Mouse (Mus musculus) large intestine, adult 2 months (tissue): Measurements from ENCODE around the gene Gm37240. TPM values are rescaled to one million over a fixed set of nuclear protein-coding genes. Genes with fewer than 3 reads are reported as not detected.

Experiments used
- DNase-seq: peaks from one replicate; pipeline ENCODE4 v3.0.0-alpha.2; 2012; ENCODE audit warnings: low read depth, low spot score
- WGBS: fragments of 180-500 bp; shearing (Covaris S2); methylation state at CpG from one replicate; pipeline ENCODE4 v1.1.7; 2018; 5-methylcytosine and 5-hydroxymethylcytosine counted together
- polyA plus RNA-seq: library from polyadenylated mRNA; depleted of rRNA; stranded (reverse); fragments of >200 nt; gene quantifications from 2 replicates; pipeline ENCODE4 v1.2.3, GENCODE M21; 2012

Gm37240 gene
- polyA plus RNA-seq, 1 experiment: 3.7 TPM

DNA sequence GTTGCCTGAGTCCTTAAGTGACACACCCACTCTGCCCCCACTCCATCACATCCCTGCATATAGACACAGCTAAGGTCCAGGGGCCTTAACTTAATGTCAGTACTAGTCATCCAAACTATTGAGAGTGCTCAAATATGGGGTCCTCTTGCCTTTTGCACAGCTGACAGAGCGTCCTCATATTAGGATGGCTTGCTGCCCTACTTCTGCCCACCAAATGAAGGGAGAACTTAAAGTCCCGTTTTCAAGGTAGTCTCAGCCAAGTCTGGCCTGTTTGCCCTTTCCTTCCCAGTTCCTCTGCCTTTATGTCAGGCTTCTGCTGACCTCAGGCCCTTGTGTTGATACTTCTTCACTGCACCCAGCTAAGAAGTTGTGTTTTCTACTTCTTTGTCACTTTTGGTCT, 914.4 kb downstream of the Gm37240 start:
- no peak for DNase-seq
- 96% methylated on average over 2 of the region's 2 CpGs for WGBS

DNA sequence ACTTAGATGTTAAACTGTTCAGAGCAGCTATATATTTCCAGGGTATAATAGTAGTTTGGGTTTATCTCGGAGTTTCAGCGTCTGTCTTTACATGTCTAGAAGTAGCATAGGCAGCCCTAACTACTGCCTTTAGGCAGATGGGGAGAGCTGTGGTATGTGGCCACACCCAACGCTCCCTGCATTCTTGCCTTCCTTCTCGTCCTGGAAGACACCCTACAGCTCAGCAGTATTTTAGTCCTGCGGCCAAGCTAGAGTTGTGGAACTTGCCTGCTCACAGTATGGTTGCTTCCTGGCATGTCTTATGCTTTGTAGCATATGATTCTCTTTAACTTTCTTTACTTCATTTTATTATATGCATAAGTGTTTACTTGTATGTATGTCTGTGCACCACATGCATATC, 915.8 kb downstream of the Gm37240 start:
- WGBS: 88% methylated on average over 5 of the region's 5 CpGs
- DNase-seq: no peak

DNA sequence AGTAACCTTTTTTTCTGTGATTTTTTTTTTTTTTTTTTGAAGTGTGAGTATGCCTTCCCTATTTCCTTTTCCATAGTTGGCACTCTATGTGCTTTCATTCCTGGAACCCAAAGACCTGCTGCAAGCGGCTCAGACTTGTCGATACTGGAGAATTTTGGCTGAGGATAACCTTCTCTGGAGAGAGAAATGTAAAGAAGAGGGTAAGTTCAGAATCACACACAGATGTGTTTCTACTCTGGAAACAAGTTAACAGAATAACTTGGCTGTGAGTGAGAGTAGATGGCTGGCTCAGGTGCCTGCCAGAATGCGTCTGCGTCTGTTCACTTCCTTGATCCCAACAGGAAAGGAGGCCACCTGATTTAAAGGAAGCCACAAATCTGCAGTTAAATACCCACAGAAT, 920.0 kb downstream of the Gm37240 start:
- no peak for DNase-seq
- 88% methylated on average over 4 of the region's 4 CpGs for WGBS

DNA sequence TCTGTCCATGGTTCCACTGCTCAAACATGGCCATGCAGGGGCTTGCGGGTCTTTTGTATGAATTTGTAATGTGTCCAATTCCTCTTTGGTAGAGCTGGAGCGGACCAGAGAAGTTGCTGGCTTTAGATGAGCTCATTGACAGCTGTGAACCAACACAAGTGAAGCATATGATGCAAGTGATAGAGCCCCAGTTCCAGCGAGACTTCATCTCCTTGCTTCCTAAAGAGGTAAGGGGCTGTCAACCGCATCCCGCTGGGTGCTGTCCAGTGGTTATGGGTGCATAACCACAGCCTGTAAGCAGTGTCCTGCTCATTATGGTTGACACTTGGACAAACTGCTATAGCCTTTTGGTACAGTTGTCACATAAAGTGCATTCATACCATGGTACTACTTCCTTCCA, 922.2 kb downstream of the Gm37240 start:
- 93% methylated on average over 5 of the region's 5 CpGs for WGBS
- DNase-seq: no peak

DNA sequence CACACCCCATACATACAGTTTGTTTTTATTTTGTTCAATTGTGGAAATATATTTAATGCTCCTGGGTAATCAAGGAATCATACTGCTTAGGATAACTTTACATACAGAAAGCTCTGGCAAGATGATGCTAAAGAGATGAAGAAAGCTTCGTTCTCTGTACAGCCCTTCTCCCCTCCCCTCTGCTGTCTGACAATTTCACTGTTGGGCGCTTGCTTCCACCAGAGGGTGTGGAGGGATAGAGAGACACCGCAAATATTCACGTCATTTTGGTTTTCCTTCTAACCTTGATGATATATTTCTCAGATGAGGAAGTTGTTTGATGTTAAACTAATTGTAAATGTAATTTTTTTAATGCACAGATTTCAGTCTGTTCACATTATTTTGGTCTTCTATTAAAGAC, 931.5 kb downstream of the Gm37240 start:
- no peak for DNase-seq
- WGBS: 81% methylated on average over 4 of the region's 4 CpGs

DNA sequence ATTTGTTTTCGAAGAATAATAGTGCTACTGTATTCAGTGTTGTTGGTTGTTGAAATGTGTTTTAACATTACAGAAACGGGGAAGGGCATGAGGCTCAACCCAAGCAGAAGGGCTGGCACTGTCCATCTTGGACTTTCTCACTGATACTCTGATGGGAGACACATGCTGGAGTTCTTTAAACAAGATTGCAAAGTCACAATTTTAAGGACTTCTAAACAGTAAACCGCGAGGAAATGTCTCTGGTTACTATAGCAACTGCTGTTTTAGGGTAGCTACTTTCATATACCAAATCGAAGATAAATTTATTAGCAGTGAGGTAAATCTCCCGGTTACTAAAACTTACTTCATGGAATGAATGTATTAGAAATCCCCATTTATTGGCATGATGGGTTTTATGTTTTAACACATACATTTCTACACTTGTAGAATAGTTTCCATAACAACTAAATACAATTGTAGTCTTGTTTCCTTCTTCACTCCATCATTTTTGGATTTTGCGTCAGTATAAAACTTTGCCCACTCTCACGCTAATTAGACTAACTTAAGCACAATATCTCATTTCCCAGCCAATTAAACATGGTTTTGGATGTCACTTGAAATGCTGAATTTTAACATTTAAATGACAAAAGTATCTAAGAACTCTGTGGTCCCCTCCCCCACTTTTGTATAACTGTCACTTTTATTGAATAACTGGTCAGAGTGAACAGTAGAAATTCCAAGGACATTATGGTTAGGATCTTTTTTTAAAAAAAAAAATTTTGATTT, 932.1 kb downstream of the Gm37240 start:
- WGBS: 88% methylated on average over 8 of the region's 8 CpGs
- DNase-seq: no peak

DNA sequence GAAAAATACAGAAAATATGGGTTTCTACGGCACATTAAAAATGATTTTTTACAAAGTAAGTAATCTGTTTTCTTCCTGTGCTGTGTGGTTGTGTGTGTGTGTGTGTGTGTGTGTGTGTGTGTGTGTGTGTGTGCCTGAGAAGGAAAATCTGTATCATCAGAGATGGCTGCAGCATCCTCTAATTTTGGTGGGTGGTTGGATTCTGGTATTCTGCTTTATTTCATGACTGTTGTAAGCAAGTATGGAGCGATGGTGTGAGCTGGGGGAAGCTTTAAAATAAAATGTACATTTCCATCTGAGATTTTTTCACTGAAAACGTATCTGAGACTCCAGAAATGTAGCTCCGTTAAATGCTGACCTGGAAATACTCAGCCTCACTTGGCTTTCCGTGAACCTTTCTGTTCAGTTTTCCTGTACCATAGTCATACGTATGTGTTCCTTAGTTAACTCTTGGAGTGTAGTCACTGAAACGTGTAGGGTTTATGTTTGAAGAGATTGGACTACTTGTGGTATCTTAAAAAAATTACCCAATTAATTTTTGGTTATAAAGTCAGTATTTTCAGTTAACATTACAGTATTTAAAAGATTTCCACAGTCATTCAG, 934.6 kb downstream of the Gm37240 start:
- WGBS: 69% methylated on average over 7 of the region's 7 CpGs
- no peak for DNase-seq

DNA sequence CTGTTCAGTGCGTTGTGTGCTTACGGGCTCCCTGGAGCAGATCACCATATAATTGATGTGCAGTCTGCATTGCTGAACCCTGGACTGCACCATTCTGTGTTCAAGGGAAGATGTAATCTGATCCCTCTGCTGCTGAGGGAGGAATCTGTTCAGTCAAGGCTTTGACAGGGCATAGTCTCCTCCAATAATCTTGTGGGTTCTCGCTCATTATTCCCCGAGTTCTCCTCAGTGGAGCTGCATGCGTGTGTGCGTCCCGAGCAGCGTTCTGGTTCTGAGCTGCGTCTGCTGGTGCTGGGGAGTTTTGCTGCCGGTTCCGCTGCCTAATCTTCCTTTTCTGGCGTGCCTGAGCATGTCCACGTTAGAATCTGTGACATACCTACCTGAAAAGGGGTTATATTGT, 935.2 kb downstream of the Gm37240 start:
- DNase-seq: peak; percentile 10
- 23% methylated on average over 13 of the region's 13 CpGs for WGBS

DNA sequence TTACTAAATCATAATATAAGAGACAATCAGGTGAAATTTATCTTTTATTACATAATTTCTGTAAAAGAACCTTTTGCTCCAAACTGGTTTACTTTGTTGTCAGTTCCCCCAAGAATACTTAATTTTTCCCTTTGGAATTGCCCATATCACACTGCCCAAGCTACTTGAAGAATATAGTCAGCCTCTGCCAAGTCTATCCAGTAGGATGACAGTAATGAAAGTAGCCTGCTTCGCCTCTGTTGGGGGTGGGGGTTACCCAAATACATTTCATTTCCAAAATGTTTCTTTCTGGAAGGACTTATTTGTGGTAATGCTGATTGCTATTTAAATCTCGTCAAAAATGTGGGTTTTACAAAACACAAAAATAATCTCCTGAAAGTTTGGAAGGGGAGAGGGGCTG, 935.6 kb downstream of the Gm37240 start:
- WGBS: 23% methylated on average over 2 of the region's 2 CpGs
- no peak for DNase-seq

DNA sequence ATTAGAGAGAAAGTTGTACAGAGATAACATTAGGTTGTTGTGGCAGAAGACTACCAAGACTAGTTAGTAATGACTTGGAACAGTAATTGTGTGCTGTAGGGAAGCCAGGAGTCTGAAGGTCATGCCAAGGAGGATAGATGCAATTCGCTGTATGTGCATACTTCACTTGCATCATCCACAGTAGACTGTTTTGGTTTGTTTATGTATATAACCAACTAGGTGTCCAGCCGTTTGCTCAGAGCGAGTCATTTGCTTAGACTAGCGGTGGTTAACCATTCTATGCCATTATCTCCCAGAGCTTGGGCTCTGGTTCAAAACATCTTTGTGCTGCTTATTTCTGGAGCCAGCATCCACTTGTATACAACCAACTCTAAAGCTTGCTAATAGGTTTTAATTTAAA, 937.9 kb downstream of the Gm37240 start:
- 55% methylated on average over 4 of the region's 4 CpGs for WGBS
- DNase-seq: no peak

DNA sequence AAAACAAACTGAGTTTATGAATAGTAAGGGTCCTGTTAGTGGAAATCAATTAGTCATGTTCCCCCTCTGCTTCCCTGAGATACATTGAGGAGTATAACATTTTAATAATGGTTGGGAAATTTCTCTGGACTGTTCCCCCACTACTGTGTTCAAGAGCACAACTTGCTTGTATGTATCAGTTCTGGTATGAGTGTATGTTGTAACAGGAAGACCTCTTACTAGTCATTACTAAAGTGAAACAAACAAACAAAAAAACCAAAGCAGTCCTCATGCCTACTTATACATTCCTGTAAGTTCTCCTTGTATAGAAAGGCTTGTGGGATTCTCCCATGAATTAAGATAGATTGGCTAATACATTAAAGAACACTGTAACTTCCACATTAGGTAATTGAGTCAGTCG, 940.9 kb downstream of the Gm37240 start:
- no peak for DNase-seq
- WGBS: 87% methylated on average over 1 of the region's 1 CpGs

DNA sequence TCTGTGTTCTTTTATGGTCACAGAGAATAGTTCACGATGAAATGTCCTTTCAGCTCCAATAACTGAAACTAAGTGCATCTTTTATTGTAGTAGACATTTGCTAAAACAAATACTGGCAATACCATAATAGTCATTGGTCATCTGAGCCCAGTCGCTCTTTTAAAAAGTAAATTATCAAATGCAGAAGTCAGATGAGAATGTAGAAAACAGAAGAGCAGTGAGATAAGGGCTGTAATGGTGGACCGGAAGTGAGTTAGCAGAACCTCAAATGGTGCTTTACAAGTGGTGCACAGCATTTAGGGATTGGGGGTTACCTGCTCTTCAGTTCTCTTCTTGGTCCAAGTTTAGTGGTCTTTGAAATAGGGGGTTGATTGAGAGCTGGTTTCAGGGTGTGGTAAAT, 942.4 kb downstream of the Gm37240 start:
- 65% methylated on average over 3 of the region's 3 CpGs for whole genome bisulfite sequencing
- DNase-seq: no peak

DNA sequence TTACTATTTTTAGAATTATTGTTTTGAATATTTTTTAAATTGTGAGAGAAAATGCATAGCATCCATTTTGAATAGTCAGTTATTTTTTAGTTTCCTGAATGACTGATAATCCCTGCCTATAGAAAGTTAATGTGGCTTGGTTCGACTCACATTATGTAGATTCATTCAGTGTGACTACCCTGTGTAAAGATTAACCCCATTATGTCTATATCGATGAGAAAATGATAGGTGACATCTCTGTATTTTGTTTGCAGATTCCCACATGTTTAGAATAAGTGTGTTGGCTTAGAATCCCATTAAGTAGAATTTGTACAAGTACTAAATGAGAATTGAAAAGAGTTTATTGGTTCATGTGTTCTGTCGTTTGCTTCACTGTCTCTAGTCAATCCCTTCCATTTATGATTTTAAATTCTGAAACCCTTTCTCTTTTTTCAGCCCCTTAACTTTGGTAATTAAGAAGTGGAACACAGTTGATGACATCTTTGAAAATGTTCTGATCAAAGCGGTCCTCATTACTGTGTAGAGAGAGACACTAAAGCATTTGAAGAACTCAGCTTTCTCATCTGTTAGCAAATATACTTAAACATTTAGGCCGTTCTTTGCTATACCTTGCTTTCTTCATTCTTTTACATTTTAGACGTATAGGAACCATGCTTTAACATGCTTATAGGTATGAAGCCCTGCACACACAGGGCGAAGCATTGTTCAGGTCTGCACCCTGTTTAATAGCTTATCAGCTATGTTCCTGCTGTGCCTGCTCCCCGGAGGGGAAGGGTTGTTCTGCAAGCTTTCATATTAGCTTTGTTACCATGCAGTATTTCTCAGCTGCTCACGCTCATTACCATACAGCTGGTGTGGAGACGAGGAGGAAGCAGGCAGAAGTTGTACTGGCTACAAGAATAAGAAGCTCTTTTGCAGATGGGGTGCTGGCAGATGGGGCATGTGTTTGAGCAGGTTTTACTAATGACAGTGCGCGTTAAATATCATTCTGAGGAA, 949.7 kb downstream of the Gm37240 start:
- 43% methylated on average over 12 of the region's 12 CpGs for WGBS
- DNase-seq: no peak

DNA sequence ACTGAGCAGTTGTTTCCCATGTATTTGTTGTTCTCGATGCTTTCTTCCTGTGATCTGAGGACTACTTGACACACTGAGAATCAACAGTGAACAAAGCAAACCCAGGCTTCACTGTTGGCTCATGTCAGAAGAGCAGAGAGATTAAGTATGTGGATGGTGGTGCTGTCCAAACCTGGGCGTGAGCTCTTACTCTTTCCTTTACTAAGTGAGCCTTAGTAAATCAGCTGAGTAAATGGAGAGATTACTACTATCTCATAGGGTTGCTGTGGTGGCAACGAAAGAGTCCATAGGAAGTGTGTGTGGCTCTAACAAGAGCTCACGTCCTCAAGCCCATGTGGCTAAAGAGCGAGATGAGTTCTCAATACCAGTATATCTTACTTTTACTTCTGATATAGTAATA, 950.4 kb downstream of the Gm37240 start:
- no peak for DNase-seq
- WGBS: 86% methylated on average over 5 of the region's 5 CpGs

DNA sequence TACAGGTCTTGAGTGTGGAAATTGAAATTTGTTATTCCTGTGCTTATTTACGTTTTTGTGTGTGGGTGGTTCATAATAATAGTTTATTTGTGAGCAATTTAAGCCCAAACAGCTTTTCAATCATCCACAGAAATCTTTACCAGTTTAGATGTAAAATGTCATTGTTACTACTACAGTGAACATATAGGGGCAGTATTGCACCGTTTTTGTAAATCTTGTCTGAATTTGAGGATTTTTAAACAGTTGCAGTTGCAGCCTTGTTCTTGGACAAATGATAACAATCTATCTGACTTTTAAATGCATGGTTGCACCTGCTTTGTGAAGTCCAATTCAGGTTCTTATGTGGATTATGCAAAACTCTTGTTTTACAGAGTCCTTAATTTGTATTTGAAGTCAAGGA, 951.1 kb downstream of the Gm37240 start:
- 45% methylated on average over 2 of the region's 2 CpGs for WGBS
- DNase-seq: no peak

DNA sequence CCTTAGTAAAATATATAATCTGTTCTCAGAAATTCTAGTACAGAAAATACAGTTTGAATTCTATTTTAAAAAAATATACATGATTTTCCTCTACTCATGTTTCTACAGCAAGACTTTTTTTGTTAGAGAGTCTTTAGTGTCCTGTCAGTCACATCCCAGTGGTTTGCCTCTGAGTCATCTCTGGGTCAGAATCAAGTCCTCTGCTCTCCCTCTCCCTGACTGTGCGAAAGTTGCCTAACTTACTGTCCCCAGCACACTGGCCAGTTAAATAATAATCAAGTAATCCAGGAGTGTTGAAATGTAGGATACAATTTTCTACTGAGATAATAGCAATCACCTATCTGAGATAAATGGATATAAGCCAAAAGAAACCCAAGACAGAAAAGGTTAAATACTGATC, 951.6 kb downstream of the Gm37240 start:
- 67% methylated on average over 1 of the region's 1 CpGs for WGBS
- no peak for DNase-seq

DNA sequence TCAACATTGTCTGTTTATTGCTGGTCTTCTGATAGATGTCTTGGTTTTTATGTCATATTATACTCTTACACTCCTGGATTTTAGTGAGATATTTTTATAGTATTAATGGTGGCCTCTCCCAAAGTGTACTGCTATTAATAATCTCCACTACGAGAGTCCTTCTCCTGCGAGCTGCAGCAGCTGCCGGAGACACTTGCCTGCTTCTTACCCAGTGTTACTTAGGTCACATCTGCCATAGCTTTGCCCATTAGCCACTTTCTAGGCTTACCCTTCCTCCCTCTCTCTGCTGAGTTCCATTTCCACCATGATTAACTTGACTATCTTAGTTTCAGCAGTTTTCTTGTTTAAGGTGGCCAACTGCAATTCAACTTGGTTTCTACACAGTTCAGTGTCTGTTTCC, 956.6 kb downstream of the Gm37240 start:
- 78% methylated on average over 3 of the region's 3 CpGs for WGBS
- DNase-seq: no peak

DNA sequence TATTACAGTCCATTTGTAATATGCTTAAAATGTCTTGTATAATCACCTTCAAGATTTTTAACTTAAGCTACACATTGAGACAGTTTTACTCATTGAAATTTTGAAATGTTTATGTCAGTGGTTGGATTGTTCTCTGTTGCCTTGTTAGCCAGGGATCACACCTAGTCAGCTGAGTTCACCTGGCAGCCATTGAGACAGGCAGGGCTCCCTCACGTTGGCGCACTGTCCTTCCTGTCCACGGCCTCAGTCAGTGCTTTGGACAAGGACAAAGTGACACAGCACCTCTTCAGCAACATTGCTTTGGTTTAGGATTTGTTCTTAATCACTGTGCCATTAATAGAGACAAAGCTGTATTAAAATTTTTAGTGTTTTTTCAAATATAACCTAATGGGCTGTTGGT, 958.1 kb downstream of the Gm37240 start:
- no peak for DNase-seq
- 86% methylated on average over 3 of the region's 3 CpGs for WGBS

DNA sequence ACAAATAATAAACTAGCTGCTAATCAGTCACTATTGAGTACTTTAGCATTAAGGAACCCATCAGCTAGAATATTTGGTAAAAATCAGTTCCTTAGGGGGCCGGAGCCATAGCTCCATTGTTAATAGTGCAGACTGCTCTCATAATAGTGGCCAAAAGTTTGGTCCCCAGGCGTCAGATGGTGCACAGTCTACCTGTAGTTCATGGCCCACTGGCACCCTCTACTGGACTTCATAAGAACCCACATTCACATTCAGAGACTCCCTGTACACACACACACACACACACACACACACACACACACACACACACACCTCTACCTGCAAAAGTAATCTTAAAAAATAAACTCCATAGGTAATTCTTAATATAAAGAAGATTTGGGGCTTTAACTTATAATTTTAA, 959.4 kb downstream of the Gm37240 start:
- 95% methylated on average over 2 of the region's 2 CpGs for whole genome bisulfite sequencing
- no peak for DNase-seq

DNA sequence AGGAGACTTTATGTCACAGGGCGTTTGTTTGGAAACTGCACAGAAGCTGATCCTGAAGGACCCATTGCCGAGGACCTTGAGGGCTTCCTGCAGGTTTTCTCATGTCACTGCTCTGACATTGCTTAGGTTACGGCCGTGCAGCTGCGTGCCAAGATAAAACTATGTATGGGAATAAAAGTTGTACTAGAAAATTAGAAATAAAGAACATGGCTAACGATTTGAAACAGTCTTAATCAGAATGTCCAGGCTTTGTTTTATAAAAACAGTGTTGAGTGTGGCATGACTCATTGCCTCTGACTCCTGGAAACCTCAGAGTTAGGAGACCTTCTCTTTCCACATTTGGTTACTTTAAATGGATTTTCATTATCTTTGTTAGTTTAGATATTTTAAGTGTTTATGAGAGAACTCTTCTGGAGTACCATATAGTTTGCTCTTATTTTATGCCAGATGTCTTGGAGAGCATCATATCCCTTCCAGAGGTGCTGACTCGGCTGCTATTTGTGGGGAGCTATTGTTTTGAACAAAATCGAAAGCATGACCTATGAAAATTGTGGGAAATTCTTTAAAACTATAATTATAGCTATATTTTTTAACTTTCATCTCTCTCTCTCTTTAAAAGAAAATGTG, 960.0 kb downstream of the Gm37240 start:
- DNase-seq: no peak
- WGBS: 80% methylated on average over 8 of the region's 8 CpGs
